Mouse (Mus musculus) CD8-positive naive resting alpha-beta T cell, adult 2 months (primary cell): ENCODE measurements at regions not wholly inside any gene's neighbourhood (a gene's known extent, or its start where the extent isn't known, plus 50 kb on each side); places are given as distances from the start of the nearest gene placed in this dataset.

Source experiments
- DNase-seq, 2 experiments: peaks; one replicate each; pipeline ENCODE4 v3.0.0; 2022; ENCODE audit warnings: low read depth in 2 of 2, low spot score in 2 of 2

DNA sequence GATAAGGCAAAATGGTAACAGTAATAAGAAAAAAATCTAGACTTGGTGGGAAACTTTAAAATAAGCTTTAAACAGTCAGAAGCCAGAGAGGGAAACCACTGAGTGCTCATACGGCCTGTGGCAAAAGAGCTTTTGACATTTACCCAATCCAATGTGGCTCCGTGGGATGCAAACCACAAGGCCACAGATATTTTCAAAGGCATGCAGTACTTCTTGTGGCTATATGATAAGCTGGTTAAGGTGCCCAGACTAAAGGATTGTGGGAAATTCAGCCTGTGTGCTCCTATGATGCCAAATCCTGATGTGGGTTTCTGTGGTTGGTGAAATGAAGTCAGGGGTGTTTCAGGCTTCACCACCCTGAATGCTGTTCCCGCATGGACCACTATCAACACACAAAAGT is 355.8 kb downstream of the Sorl1 start:
- no peak for DNase-seq

GRCm38 (mm10) chr9:41766533-41766920 is 357.6 kb downstream of the Sorl1 start:
- DNase-seq, result no peak

GRCm38 (mm10) chr9:41765816-41766532 is 358.1 kb downstream of the Sorl1 start:
- no peak for DNase-seq

DNA sequence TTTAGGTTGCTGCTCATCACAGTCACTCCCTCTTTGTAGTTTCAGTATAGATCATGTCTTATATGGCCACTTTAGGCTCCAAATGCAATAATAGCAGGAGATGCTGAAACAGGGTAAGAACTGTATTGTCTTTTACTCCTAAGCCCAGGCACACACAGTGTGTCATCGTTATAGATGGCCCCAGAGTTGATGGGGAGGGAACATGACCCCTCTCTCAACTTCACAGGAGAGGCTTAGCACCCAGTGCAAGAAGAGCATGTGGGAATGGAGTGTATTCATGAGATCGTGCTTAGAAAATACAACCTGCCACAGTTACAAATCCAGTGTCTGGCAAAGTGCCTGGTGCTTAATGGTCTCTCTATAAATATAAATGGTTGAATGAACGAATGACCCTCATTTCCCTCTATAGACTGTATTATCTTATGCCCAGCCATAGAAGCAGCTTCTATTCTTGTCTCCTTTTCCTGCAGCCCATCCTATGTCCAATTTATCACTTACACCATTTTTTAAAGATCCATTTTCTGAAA is 363.0 kb downstream of the Sorl1 start:
- no peak for DNase-seq

GRCm38 (mm10) chr9:41754434-41755002 is 369.6 kb downstream of the Sorl1 start:
- DNase-seq, result no peak

DNA sequence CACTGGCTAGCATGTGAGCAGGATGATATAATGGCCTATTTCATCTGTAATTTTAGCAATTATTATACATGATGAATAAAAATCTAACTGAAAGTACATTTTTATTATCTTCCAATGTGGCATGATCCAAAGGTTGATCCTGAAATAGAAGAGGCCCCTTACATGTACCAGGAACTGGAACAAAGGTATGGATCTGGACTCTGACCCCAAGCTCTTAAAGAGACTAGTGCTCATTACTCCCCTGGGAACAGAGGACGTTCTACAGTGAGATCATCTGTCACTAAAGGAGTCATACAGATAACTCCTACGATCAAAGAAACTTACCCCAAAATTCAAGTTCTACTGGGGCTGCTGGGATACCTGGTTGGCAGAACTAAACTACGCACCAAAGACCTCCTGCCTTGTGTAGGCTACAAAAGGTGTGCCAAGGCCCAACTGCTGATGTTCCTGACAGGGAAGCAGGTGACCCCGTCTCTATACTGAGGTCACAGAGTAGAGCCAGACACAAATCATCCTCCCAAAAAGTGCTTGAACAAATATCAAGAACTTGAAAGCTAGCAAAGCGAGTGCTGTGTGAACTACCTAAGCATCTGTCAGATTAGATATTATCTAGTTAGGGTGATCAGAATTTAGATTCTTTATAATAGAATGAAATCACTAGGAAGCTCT is 378.0 kb downstream of the Sorl1 start:
- DNase-seq, result no peak

- DNase-seq, result no peak
These were observed 382.6 kb downstream of the Sorl1 start for GRCm38 (mm10) chr9:41741500-41741899.

DNA sequence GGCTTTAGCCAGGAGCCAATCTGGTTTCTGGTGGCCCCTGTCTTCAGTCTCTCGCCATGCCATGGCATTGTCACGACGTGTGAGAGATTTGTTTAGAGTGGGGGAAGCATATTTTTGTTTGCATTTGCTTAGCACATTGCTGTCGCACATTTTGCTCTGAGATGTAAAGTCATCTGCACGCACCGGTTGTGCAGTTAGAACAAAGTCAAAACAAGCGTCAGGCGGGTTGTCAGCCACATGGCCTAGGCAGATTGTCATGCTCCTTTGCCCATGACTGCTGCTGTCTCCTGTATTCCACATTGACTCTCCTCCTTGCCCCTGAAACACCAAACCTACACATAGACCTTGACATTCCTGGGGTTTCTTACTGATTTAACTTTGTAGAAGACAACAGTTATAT is 383.6 kb downstream of the Sorl1 start:
- DNase-seq, result no peak

- no peak for DNase-seq
These were observed 386.4 kb downstream of the Sorl1 start for GRCm38 (mm10) chr9:41737671-41738070.

DNA sequence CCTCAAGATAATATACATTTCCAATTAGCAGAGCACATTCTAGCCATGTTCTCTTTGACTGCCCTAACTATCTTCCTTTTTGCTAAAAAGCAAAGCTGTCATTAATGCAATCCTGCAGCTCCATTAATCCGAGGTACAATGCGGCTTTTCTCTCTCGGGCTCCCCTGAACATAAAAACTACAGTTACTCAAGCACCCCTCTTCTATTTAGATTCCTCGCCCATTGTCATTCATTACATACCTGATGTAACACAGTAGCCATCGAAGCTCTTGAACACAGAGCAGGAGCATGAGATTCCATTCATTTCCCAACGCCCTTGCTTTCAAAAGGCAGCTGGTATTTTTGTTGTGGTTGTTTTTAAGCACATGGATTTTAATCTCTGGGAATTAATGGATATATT is 387.2 kb downstream of the Sorl1 start:
- no peak for DNase-seq

DNA sequence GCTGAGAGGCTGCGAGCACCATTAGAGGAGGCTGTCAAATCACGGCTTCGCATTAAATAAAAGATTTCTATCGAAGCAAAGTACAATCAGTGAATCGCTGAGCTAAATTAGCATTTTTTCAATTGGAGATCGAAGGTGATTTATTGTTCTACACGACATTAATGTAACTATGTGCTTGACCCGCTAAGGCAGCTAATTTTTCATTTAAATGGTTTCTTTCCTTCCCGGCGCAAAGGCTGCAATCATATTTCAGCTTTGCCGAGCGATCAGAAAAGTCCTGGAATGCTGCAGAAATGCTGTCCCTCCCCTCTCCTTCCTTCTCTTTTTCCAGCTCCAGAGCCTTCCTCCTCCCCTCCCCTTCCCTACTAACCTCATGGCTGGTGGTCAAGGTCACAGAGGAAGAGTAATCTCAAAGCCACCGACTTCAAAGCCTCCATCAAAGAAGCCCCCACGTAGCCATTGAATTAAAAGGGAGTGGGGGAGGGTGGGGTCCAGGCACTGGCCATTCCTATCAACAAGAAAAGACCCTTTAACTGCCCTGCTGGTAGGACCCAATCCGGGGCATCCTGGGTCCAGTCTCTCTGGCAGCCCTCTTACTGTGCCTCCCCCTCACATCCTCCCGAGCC is 387.8 kb downstream of the Sorl1 start:
- no peak for DNase-seq

GRCm38 (mm10) chr9:41735448-41736233 is 388.5 kb downstream of the Sorl1 start:
- no peak for DNase-seq

DNA sequence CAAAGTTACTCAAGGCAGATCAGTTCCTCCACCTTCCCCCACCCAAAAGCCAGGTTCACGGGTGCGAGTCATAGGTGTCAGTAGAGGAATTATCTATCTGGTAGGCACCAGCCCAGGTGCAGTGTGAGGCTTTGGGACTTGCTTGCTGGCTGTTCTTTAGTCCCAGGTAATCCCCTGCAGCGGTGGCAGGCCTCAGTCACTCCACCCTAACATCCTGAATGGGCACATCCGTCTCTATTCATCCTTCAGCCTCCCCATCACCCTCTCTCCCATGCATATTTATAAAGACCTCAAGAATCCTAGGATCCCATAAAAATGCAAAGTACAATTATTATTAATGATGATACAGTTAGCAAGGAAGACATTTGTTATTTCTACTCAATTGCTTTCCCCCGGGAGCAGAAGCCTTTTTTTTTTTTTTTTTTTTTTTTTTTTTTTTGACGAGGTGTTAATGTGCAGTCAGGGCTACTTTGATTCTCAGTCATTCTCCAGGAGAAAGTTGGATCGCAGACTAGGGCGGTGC is 389.1 kb downstream of the Sorl1 start:
- DNase-seq, result no peak

DNA sequence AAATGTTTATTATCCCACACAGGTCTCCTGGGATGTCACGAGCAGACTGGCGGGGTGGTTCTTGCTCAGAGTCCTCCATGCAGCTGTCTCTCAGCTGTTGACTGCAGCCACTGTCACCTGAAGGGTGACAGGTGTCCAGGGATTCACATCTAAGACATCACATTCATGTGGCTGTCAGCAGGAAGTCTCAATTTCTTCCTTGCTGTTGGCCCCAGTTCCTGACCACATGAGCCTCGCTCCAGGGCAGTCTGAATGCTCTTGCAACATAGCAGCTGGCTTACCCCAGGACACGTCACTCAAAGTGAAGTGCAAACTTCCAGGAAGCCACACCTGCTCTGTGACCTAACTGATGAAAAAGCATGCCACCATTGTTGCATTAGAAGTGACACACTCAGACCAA is 402.5 kb downstream of the Sorl1 start:
- DNase-seq, result no peak

GRCm38 (mm10) chr9:41715231-41715630 is 408.9 kb downstream of the Sorl1 start:
- no peak for DNase-seq

- DNase-seq, result no peak
These were observed 418.1 kb downstream of the Sorl1 start for GRCm38 (mm10) chr9:41705972-41706371.

- no peak for DNase-seq
These were observed 418.6 kb downstream of the Sorl1 start for GRCm38 (mm10) chr9:41705461-41705903.

GRCm38 (mm10) chr9:41703091-41703490 is 421.0 kb downstream of the Sorl1 start:
- no peak for DNase-seq

DNA sequence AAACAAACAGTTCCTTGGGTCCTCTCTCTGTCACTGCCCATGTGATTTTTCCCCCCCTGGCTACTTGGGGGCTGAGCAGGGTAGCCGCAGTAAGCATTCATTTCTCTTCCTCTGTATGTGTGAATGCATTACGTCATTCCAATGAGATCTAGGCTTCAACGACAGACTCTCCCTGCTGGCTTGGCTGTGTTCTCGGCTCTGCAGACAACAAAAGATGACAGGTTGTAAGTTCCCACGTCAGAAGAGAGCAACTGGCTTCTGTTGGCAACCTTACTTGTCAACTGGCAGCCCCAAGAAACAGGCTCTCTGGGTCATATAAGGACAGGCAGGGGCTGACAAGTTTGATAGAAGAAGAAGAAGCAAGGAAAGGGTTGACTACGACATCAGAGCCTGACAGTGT is 423.4 kb downstream of the Sorl1 start:
- no peak for DNase-seq

DNA sequence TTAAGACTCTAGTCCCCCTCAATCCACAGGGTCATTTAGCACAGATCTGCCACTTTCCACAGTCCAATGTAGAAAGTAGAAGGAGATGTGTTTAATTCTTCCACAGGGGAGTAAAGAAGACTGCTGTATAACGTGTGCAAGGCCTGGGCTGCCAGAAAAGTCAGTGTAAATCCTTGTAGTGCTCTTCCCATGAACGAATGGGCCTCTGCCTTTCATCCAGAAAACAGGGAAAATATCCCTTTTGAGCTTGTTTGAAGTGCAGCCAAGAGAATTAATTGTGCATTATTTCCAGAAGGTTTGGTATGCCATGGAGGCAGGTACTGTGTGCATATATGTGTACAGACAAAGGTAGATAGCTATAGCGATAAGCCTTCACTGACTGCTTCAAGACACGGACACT is 425.1 kb downstream of the Sorl1 start:
- DNase-seq, result no peak
